Mouse (Mus musculus) spleen, adult 2 months (tissue): ENCODE data around the gene Klc2.

ENCODE experiments used
- CTCF ChIP-seq: fragments of 200-500 bp; IDR thresholded peaks from 2 replicates; pipeline ENCODE4 v1.5.1; 2011; ENCODE audit warnings: mild to moderate bottlenecking, inconsistent platforms; ENCODE audit not compliant: insufficient read depth, insufficient read length, insufficient replicate concordance; ENCODE audit errors: extremely low read depth
- POLR2A ChIP-seq: fragments of 200-500 bp; IDR thresholded peaks from 2 replicates; pipeline ENCODE4 v1.6.1; 2011; ENCODE audit warnings: low read depth, low read length, inconsistent platforms

- TF ChIP-seq CTCF, result no peak
- TF ChIP-seq POLR2A, result no peak
Observed at GRCm38 (mm10) chr19:5151741-5152140, 33.4 kb upstream of the Klc2 start.
